Mouse (Mus musculus): Measurements from ENCODE around the gene Ranbp17.

The Ranbp17 gene

GRCm38 (mm10) chr11:33197133-33197514, 316.4 kb downstream of the Ranbp17 start:
- DNase-seq (ENCODE audit: low read depth, low spot score) = no peak

GRCm38 (mm10) chr11:33196447-33197132, 317.0 kb downstream of the Ranbp17 start:
- no peak for DNase-seq (ENCODE audit: low read depth, low spot score)

GRCm38 (mm10) chr11:33195531-33196446, 317.8 kb downstream of the Ranbp17 start:
- DNase-seq (ENCODE audit: low read depth, low spot score) = no peak

GRCm38 (mm10) chr11:33195061-33195460, 318.5 kb downstream of the Ranbp17 start:
- DNase-seq (ENCODE audit: low read depth, low spot score) = no peak

- no peak for DNase-seq (ENCODE audit: low read depth, low spot score)
Measured at GRCm38 (mm10) chr11:33193695-33194094, 319.9 kb downstream of the Ranbp17 start.

GRCm38 (mm10) chr11:33181804-33182203, 331.7 kb downstream of the Ranbp17 start:
- no peak for DNase-seq (ENCODE audit: low read depth, low spot score)

- no peak for DNase-seq (ENCODE audit: low read depth, low spot score)
Measured at GRCm38 (mm10) chr11:33180701-33181116, 332.8 kb downstream of the Ranbp17 start.

DNA sequence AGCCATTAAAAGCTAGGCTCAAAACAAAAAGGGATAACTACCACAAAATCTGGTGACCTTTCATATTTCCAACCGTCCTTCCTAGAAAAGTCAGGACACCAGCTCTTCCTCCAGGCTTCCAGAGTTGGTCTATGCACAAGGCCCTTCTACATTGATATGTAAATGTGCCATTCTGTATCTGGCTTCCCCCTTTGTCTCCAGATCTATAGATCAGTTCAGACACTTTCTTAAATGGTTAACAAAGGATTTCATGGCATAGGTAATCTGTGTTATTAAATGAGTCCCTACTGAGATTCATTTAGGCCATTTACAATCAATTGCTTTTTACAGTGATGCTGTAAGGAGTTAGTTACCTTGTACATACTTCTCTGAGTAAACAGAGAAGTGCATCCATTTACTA, 333.7 kb downstream of the Ranbp17 start:
- DNase-seq (ENCODE audit: low read depth, low spot score) = no peak

GRCm38 (mm10) chr11:33176525-33177245, 336.9 kb downstream of the Ranbp17 start:
- no peak for DNase-seq (ENCODE audit: low read depth, low spot score)

- DNase-seq (ENCODE audit: low read depth, low spot score) = no peak
Measured at GRCm38 (mm10) chr11:33175768-33176167, 337.8 kb downstream of the Ranbp17 start.

GRCm38 (mm10) chr11:33170489-33170888, 343.1 kb downstream of the Ranbp17 start:
- no peak for DNase-seq (ENCODE audit: low read depth, low spot score)

DNA sequence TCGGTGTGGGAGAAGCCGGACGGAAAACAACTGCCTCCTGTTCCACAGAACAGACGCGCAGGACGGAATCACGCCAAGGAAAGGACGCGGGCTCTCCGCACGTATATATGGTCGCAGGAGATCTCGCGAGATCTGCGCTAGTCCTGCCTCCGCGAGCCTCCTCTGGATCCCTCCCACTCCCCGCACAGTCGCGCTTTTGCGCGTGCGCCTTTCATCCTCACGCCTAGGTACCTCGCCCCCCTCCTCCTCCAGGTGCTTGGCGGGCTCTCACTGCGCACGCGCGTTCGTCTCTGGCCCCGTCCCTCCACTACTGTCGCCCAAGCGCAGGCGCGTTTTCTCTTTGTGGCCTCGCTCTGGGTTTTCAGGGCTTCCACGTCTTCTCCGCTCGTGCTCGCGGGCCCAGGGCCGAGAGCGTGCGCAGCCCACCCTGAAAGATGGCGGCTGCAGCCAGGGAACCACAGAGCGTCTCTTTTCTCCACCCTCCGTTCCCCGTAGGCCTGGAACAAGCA, 350.5 kb downstream of the Ranbp17 start, which contains the start of gene Npm1:
Gene Npm1 (minus strand): TSS at position 209 of the 509 bp plus-strand sequence.
- peak; percentile 100 for DNase-seq (ENCODE audit: low read depth, low spot score)

DNA sequence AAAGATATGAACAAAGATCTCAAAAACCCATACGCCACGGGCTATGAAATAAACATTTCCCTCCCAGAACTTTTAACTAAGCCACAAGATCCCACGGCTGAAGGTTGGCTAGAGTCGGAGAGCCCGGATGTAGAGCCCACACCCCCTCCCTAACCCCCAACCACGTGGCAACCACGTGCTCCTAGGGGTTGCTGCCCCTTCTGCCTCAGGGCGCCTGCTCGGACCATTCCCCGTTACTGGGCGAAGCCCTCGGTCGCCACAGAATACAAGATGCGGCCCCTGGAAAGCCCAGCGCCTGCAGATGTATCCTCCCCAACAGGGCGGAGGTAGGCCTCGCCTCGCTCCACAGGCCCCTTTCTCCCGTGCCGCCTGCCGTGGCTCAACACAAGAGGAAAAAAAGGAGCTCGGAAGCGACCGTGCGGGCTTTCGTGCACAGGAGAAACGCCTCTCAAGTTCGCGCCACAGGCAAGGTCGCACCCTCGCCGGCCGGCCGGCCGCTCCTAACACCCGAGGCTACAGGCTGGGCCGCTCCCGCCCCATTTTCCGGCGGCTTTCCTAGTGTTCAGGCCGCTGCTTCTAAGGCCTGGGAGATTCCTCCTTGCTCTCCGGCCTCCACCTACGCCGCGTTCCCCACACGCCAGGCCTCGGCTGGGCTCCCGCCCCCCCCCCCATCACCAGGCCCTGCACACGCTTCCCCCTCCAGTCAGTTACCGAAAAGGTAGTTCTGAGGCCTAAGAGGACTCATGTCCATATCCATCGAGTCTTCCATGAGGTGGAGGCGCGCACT, 351.1 kb downstream of the Ranbp17 start:
- peak; percentile 82 for DNase-seq (ENCODE audit: low read depth, low spot score)
